ENCODE assay signal across 28 mouse cellular contexts in the genomic region with DNA sequence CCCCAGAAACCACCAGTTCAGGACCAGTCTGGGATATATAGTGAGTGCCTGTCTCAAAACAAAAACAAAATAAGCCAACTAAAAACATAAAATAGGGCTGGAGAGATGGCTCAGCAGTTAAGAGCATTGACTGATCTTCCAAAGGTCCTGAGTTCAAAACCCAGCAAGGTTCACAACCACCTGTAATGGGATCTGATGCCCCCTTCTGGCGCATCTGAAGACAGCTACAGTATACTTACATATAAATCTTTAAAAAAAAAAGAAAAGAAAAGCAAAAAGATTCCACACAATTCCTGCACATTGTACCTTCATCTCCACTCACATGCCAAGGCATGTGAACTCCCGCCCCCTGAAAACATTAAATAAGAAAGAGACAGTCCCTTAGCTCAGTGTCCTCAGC. TPM values are rescaled to one million over a fixed set of nuclear protein-coding genes. Genes with fewer than 3 reads are reported as not detected.
DNase-seq lines count a peak whose midpoint lies in the region; ATAC-seq and TF ChIP-seq lines count a peak whose summit lies in the region.
"Had no signal": no experiment of that assay in that cellular context is flagged by ENCODE, and none has a peak within 500 bp of the region (broad histone marks: within the 10 kb centered on the region; RNA-seq: fewer than 3 reads in every experiment).

No protein-coding gene starts in this region.

- H3K4me1 ChIP-seq in heart, adult 2 months (ENCODE audit: control insufficient read depth, insufficient read depth, low read length), result no peaks in the 10 kb centered on the region
- no peaks in the 10 kb centered on the region for H3K4me1 ChIP-seq in limb, embryonic 12.5 days (replicated peaks)
- no peaks in the 10 kb centered on the region for H3K4me1 ChIP-seq in limb, embryonic 10.5 days
- H3K4me1 ChIP-seq in ES-E14 (ENCODE audit: control insufficient read depth in 2 of 2, insufficient read depth in 2 of 2, low read length in 2 of 2, poor library complexity in 1 of 2), result no peaks in the 10 kb centered on the region
- H3K4me1 ChIP-seq: embryonic facial prominence, embryonic 13.5 days; forebrain, embryonic 10.5 days; forebrain, embryonic 15.5 days; hindbrain, embryonic 10.5 days; hindbrain, embryonic 15.5 days; liver, embryonic 15.5 days; midbrain, embryonic 13.5 days; neural tube, embryonic 13.5 days had no signal

- H3K4me2 ChIP-seq in limb, embryonic 12.5 days, result no peak overlapping the region
- H3K4me2 ChIP-seq: embryonic facial prominence, embryonic 13.5 days; forebrain, embryonic 15.5 days; heart, embryonic 13.5 days; hindbrain, embryonic 15.5 days; liver, embryonic 15.5 days; midbrain, embryonic 13.5 days; neural tube, embryonic 13.5 days had no signal

- no peak overlapping the region for H3K9ac ChIP-seq in heart, adult 2 months (ENCODE audit: low read depth, low read length)
- 0 out of 2 replicates have a peak overlapping the region, but pooled peaks have one; percentile 2 for H3K9ac ChIP-seq in limb, embryonic 12.5 days (replicated peaks)
- H3K9ac ChIP-seq in ES-E14 (ENCODE audit: insufficient read depth, low read depth, low read length, poor library complexity, severe bottlenecking), result no peak overlapping the region
- H3K9ac ChIP-seq: embryonic facial prominence, embryonic 13.5 days; forebrain, embryonic 15.5 days; heart, embryonic 13.5 days; hindbrain, embryonic 15.5 days; liver, embryonic 15.5 days; midbrain, embryonic 13.5 days; neural tube, embryonic 13.5 days had no signal

- in situ Hi-C loops in ES-E14 (cut with MboI; ENCODE audit: low sequenced_read_pairs in 2 of 2, unreplicated experiment in 2 of 2), result no loop called here

- WGBS in heart, adult 2 months, result 95% methylated on average over 2 of the region's 2 CpGs
- WGBS in limb, embryonic 12.5 days, result 88% methylated on average over 2 of the region's 2 CpGs
- WGBS in limb, embryonic 10.5 days, result 90% methylated on average over 2 of the region's 2 CpGs

- no peaks in the 10 kb centered on the region for H3K79me2 ChIP-seq in heart, adult 2 months (replicated peaks; ENCODE audit: control insufficient read depth, insufficient read depth, low read length)

- H3K9me3 ChIP-seq in limb, embryonic 12.5 days, result peaks cover 5% of the 10 kb centered on the region; the same call in 1 of the 2 replicates
- H3K9me3 ChIP-seq in limb, embryonic 10.5 days (replicated peaks), result no peaks in the 10 kb centered on the region
- no peaks in the 10 kb centered on the region for H3K9me3 ChIP-seq in ES-E14 (ENCODE audit: control insufficient read depth, insufficient read depth, low read depth, low read length)
- H3K9me3 ChIP-seq: embryonic facial prominence, embryonic 13.5 days; forebrain, embryonic 15.5 days; hindbrain, embryonic 15.5 days; liver, embryonic 15.5 days; midbrain, embryonic 13.5 days; neural tube, embryonic 13.5 days had no signal

- no peak for TF ChIP-seq POLR2A in heart, adult 2 months (IDR thresholded peaks at IDR 0.05; ENCODE audit: insufficient read depth, low read depth, low read length)

- TF ChIP-seq EP300 in heart, adult 2 months (IDR thresholded peaks at IDR 0.05; ENCODE audit: insufficient read depth, low read depth, low read length), result no peak

- no peaks in the 10 kb centered on the region for H3K36me3 ChIP-seq in heart, adult 2 months (ENCODE audit: control insufficient read depth, insufficient read depth, low read length)
- H3K36me3 ChIP-seq in limb, embryonic 12.5 days, result peaks cover 99% of the 10 kb centered on the region
- H3K36me3 ChIP-seq in limb, embryonic 10.5 days, result peaks cover 100% of the 10 kb centered on the region
- H3K36me3 ChIP-seq in ES-E14 (ENCODE audit: control insufficient read depth, insufficient read depth, low read length, poor library complexity, severe bottlenecking), result peaks cover 53% of the 10 kb centered on the region

- H3K4me3 ChIP-seq in heart, adult 2 months, result no peak overlapping the region
- H3K4me3 ChIP-seq in limb, embryonic 12.5 days (replicated peaks), result no peak overlapping the region
- H3K4me3 ChIP-seq in limb, embryonic 10.5 days, result no peak overlapping the region
- H3K4me3 ChIP-seq in ES-E14 (ENCODE audit: insufficient read depth in 1 of 2, low read depth in 1 of 2, low read length in 2 of 2, poor library complexity in 1 of 2, severe bottlenecking in 1 of 2), result no peak overlapping the region
- H3K4me3 ChIP-seq: embryonic facial prominence, embryonic 13.5 days; forebrain, embryonic 10.5 days; forebrain, embryonic 15.5 days; heart, embryonic 13.5 days; hindbrain, embryonic 10.5 days; hindbrain, embryonic 15.5 days; liver, embryonic 15.5 days; midbrain, embryonic 13.5 days; neural tube, embryonic 13.5 days had no signal

- H3K27ac ChIP-seq in heart, adult 2 months, result no peak overlapping the region
- no peak overlapping the region for H3K27ac ChIP-seq in limb, embryonic 12.5 days
- no peak overlapping the region for H3K27ac ChIP-seq in limb, embryonic 10.5 days
- no peak overlapping the region for H3K27ac ChIP-seq in ES-E14 (ENCODE audit: insufficient read depth, low read depth, low read length, poor library complexity, severe bottlenecking)
- H3K27ac ChIP-seq: embryonic facial prominence, embryonic 13.5 days; forebrain, embryonic 10.5 days; forebrain, embryonic 15.5 days; heart, embryonic 13.5 days; hindbrain, embryonic 10.5 days; hindbrain, embryonic 15.5 days; liver, embryonic 15.5 days; macrophage; midbrain, embryonic 13.5 days; neural tube, embryonic 13.5 days had no signal

- peak; percentile 36 for TF ChIP-seq CTCF in heart, adult 2 months (IDR thresholded peaks at IDR 0.05)

- intact Hi-C loops in heart, adult 2 months (cut with DNase I), result no loop called here
- intact Hi-C loops in heart, postnatal 10 days (cut with DNase I), result no loop called here

- ATAC-seq in limb, embryonic 12.5 days (ENCODE audit: insufficient number of reproducible peaks, insufficient read depth, low FRiP score, low TSS enrichment, low read depth), result no peak
- ATAC-seq: activated CD4-positive, CD25-positive, alpha-beta regulatory T cell, adult 4 months; forebrain, embryonic 15.5 days; midbrain, embryonic 13.5 days had no signal

- no peaks in the 10 kb centered on the region for H3K27me3 ChIP-seq in heart, adult 2 months (ENCODE audit: control insufficient read depth, insufficient read depth, low read length)
- H3K27me3 ChIP-seq in limb, embryonic 12.5 days, result no peaks in the 10 kb centered on the region
- no peaks in the 10 kb centered on the region for H3K27me3 ChIP-seq in limb, embryonic 10.5 days (ENCODE audit: low read depth, poor library complexity, severe bottlenecking)
- H3K27me3 ChIP-seq: CH12.LX; embryonic facial prominence, embryonic 13.5 days; forebrain, embryonic 15.5 days; heart, embryonic 13.5 days; hindbrain, embryonic 15.5 days; liver, embryonic 15.5 days; midbrain, embryonic 13.5 days; neural tube, embryonic 13.5 days had no signal

- DNase-seq in heart, adult 2 months, result no peak
- no peak for DNase-seq in heart, postnatal 10 days
- no peak for DNase-seq in limb, embryonic 10.5 days (ENCODE audit: low spot score)
- DNase-seq in ES-E14 (ENCODE audit: low read depth, low spot score), result no peak
- DNase-seq in adrenal gland, postnatal 10 days, result no peak
- no peak for DNase-seq in cerebellum, adult 9-10 months
- DNase-seq: adrenal gland, adult 2 months; cerebellum, adult 8-10 months; heart, postnatal 14 days; kidney, adult 8-10 months; kidney, postnatal 10 days; left cerebral cortex, postnatal 4 days; right cerebral cortex, postnatal 4 days; thymus, adult 2 months; thymus, postnatal 36 days had no signal

TF ChIP-seq in ES-E14, 5 proteins besides CTCF, POLR2A, EP300 and RAD21:
- no peak for TF ChIP-seq HCFC1 (IDR thresholded peaks at IDR 0.05; ENCODE audit: borderline replicate concordance, insufficient read depth, low read length)
- 0 out of 2 replicates have a peak, but pooled peaks have one; percentile 26 for TF ChIP-seq ZNF384 (IDR thresholded peaks at IDR 0.05; ENCODE audit: low read depth, low read length)
- TF ChIP-seq CHD2 (IDR thresholded peaks at IDR 0.05; ENCODE audit: low read depth, low read length), result no peak

RNA-seq across cellular contexts. Expression of gene Msto1, which starts 11.9 kb away (rescaled TPM):
- 10 to 100 TPM; 12.4 to 12.6 TPM for total RNA-seq in heart, adult 2 months (2021)
- 21.6 and 22.1 TPM in 2 replicates for polyA plus RNA-seq in heart, adult 2 months (2012; rRNA removed)
- total RNA-seq in heart, postnatal 10 days (2021), result 10 to 100 TPM; 22.8 to 24.3 TPM
- polyA plus RNA-seq in limb, embryonic 12.5 days (2016; fragmentation: Nextera tagmentation; extraction: Ambion mirVana), result 44.1 and 48.0 TPM in 2 replicates
- polyA plus RNA-seq in limb, embryonic 10.5 days (2016; fragmentation: Nextera tagmentation; extraction: Ambion mirVana), result 57.4 and 67.0 TPM in 2 replicates
- total RNA-seq in ES-E14 (2012; rRNA removed), result 74.5 and 78.3 TPM in 2 replicates
- total RNA-seq in adrenal gland, postnatal 10 days (2021), result 10 to 100 TPM; 23.9 to 27.2 TPM

RNA-seq across cellular contexts. Expression of gene Ash1l, which starts 24.8 kb away (rescaled TPM):
- 10 to 100 TPM; 36.4 to 41.1 TPM for total RNA-seq in heart, adult 2 months (2021)
- polyA plus RNA-seq in heart, adult 2 months (2012; rRNA removed), result 6.9 and 14.0 TPM in 2 replicates
- 10 to 100 TPM; 45.4 to 46.0 TPM for total RNA-seq in heart, postnatal 10 days (2021)
- 23.4 and 26.1 TPM in 2 replicates for polyA plus RNA-seq in limb, embryonic 12.5 days (2016; fragmentation: Nextera tagmentation; extraction: Ambion mirVana)
- 13.4 and 17.3 TPM in 2 replicates for polyA plus RNA-seq in limb, embryonic 10.5 days (2016; fragmentation: Nextera tagmentation; extraction: Ambion mirVana)
- 11.2 and 11.7 TPM in 2 replicates for total RNA-seq in ES-E14 (2012; rRNA removed)
- total RNA-seq in adrenal gland, postnatal 10 days (2021), result 10 to 100 TPM; 34.4 to 44.4 TPM

RNA-seq across cellular contexts. Expression of gene Dap3, which starts 25.3 kb away (rescaled TPM):
- 100 to 1,000 TPM; 134 to 153 TPM for total RNA-seq in heart, adult 2 months (2021)
- 66.5 and 98.1 TPM in 2 replicates for polyA plus RNA-seq in heart, adult 2 months (2012; rRNA removed)
- 100 to 1,000 TPM; 105 to 114 TPM for total RNA-seq in heart, postnatal 10 days (2021)
- polyA plus RNA-seq in limb, embryonic 12.5 days (2016; fragmentation: Nextera tagmentation; extraction: Ambion mirVana), result 156 and 161 TPM in 2 replicates
- polyA plus RNA-seq in limb, embryonic 10.5 days (2016; fragmentation: Nextera tagmentation; extraction: Ambion mirVana), result 160 and 173 TPM in 2 replicates
- 168 and 185 TPM in 2 replicates for total RNA-seq in ES-E14 (2012; rRNA removed)
- total RNA-seq in adrenal gland, postnatal 10 days (2021), result 100 to 1,000 TPM; 114 to 128 TPM
